Mouse (Mus musculus) midbrain, embryonic 12.5 days (tissue): Measurements from ENCODE around the gene Tmem104. TPM values are rescaled to one million over a fixed set of nuclear protein-coding genes. Genes with fewer than 3 reads are reported as not detected.

Experiments
- ATAC-seq: fragments of 200-750 bp; cut with Nextera tagmentation; 2 replicates; pipeline ENCODE4 v1.8.0; 2017; ENCODE audit warnings: low read depth, moderate TSS enrichment, moderate library complexity; ENCODE audit not compliant: low FRiP score
- H3K27ac ChIP-seq: fragments of 300-500 bp; sonication (generic); replicated peaks from 2 replicates; pipeline ENCODE4 v1.5.1; 2016; ENCODE audit warnings: mild to moderate bottlenecking
- H3K27me3 ChIP-seq: fragments of 300-500 bp; sonication (generic); 2 replicates; pipeline ENCODE4 v1.6.1; 2016; ENCODE audit warnings: mild to moderate bottlenecking
- H3K36me3 ChIP-seq: fragments of 300-500 bp; sonication (generic); 2 replicates; pipeline ENCODE4 v1.6.1; 2016
- H3K4me1 ChIP-seq: fragments of 300-500 bp; sonication (generic); 2 replicates; pipeline ENCODE4 v1.6.1; 2016
- H3K4me2 ChIP-seq: fragments of 300-500 bp; sonication (generic); replicated peaks from 2 replicates; pipeline ENCODE4 v1.6.1; 2016; ENCODE audit warnings: mild to moderate bottlenecking, moderate library complexity
- H3K4me3 ChIP-seq: fragments of 300-500 bp; sonication (generic); 2 replicates; pipeline ENCODE4 v1.5.1; 2016; ENCODE audit warnings: mild to moderate bottlenecking
- H3K9ac ChIP-seq: fragments of 300-500 bp; sonication (generic); replicated peaks from 2 replicates; pipeline ENCODE4 v1.6.1; 2016; ENCODE audit warnings: mild to moderate bottlenecking, moderate library complexity
- H3K9me3 ChIP-seq: fragments of 300-500 bp; sonication (generic); 2 replicates; pipeline ENCODE4 v1.6.1; 2016; ENCODE audit warnings: mild to moderate bottlenecking
- WGBS: fragments of 180-500 bp; shearing (Covaris S2); methylation state at CpG from one replicate; pipeline ENCODE4 v1.1.7; 2016; 5-methylcytosine and 5-hydroxymethylcytosine counted together
- polyA plus RNA-seq: library from polyadenylated mRNA; unstranded; fragments of >200 nt; fragmentation: Nextera tagmentation; extraction: Ambion mirVana; gene quantifications from 2 replicates; pipeline ENCODE4 v1.2.1, GENCODE M21; 2016

Gene Tmem104
- polyA plus RNA-seq, 1 experiment from 2014 or later: 9.2 TPM

DNA sequence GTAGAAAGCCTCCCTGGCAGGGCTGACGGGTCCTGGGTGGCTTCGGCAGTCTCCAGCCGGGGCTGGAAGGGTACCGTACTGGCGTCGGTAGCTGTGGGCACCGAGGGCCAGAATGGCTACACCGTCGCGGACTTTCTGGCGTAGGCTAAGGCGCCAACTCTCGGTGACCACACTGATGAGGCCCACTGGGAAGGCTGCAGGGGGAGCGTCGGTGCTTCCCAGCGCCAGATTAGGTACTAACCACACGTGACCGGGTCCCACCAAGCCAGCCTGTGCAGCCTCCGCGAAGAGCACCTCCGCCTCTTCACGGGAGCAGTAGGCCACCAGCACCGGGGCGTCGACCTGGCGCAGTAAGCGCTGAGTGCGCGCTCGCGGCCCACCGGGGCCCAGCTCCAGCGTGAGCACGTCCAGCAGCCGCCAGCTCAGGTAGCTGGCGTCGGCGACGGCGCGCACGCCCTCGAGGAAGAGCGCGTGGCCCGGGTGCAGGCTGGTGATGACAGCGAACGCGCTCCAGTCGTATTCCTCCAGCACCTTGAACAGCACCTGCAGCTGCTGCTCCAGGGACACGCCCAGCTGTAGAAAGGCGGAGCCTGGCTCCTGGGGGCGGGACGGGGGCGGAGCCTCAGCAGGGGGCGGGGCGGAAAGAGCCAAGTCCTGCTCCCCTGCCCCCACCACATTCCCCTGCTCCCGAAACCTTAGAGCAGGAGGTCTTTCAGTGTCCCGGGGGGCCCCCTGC, 70.7 kb downstream of the Tmem104 start:
- H3K4me3 ChIP-seq: peak overlapping the region; percentile 23
- peaks cover 5% of the 10 kb centered on the region for H3K4me1 ChIP-seq
- no peak overlapping the region for H3K9ac ChIP-seq
- peaks cover 100% of the 10 kb centered on the region for H3K27me3 ChIP-seq
- 15% methylated on average over 59 of the region's 59 CpGs for WGBS
- H3K9me3 ChIP-seq: no peaks in the 10 kb centered on the region
- no peak overlapping the region for H3K27ac ChIP-seq
- no peaks in the 10 kb centered on the region for H3K36me3 ChIP-seq
- H3K4me2 ChIP-seq: peak overlapping the region; percentile 35
- ATAC-seq: no peak

DNA sequence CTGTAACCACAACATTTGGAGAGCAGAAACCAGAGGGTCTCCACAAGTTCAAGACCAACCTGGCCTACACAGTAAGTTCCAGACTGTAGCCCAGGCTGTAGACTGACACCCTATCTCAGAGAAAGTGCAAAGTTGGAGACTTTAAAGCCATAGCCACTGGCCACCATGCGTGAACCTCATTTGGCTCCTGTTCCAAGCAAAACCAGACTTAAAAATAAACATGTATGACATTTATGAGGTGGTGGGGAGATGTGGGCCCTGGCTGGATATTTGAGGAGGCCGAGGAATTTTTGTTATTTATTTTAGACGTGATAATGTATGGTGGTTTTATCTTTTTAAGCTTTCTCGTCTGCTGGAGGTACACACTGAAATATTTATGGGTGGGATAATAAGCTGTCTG, 71.8 kb downstream of the Tmem104 start:
- H3K9me3 ChIP-seq: no peaks in the 10 kb centered on the region
- H3K9ac ChIP-seq: no peak overlapping the region
- 81% methylated on average over 4 of the region's 4 CpGs for WGBS
- H3K4me1 ChIP-seq: peaks cover 5% of the 10 kb centered on the region
- H3K4me3 ChIP-seq: no peak overlapping the region
- no peak overlapping the region for H3K27ac ChIP-seq
- H3K36me3 ChIP-seq: no peaks in the 10 kb centered on the region
- ATAC-seq: no peak
- H3K27me3 ChIP-seq: peaks cover 100% of the 10 kb centered on the region
- H3K4me2 ChIP-seq: no peak overlapping the region

DNA sequence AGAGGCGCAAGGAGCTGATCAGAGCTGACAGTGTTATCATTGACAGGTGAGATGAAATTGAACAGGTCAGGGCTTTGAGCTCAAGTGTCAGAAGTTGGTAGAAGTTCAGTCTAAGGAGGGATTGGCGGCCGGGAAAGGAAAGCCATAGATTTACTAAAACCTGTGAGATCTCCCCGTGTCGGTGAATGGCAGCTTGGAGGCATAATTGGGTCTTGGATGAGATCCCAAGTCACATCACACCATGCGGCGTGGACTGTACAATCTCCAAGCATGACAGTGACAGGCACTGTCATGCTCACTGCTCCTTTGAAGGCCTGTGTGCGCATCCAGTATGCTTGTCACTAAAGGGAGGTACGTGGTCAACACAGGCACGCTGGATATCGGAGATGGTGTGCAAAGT, 75.7 kb downstream of the Tmem104 start:
- peaks cover 100% of the 10 kb centered on the region for H3K27me3 ChIP-seq
- no peak overlapping the region for H3K9ac ChIP-seq
- WGBS: 86% methylated on average over 11 of the region's 11 CpGs
- peaks cover 29% of the 10 kb centered on the region for H3K4me1 ChIP-seq
- no peak overlapping the region for H3K4me3 ChIP-seq
- no peaks in the 10 kb centered on the region for H3K9me3 ChIP-seq
- H3K4me2 ChIP-seq: no peak overlapping the region
- no peak for ATAC-seq
- H3K36me3 ChIP-seq: no peaks in the 10 kb centered on the region
- H3K27ac ChIP-seq: no peak overlapping the region

DNA sequence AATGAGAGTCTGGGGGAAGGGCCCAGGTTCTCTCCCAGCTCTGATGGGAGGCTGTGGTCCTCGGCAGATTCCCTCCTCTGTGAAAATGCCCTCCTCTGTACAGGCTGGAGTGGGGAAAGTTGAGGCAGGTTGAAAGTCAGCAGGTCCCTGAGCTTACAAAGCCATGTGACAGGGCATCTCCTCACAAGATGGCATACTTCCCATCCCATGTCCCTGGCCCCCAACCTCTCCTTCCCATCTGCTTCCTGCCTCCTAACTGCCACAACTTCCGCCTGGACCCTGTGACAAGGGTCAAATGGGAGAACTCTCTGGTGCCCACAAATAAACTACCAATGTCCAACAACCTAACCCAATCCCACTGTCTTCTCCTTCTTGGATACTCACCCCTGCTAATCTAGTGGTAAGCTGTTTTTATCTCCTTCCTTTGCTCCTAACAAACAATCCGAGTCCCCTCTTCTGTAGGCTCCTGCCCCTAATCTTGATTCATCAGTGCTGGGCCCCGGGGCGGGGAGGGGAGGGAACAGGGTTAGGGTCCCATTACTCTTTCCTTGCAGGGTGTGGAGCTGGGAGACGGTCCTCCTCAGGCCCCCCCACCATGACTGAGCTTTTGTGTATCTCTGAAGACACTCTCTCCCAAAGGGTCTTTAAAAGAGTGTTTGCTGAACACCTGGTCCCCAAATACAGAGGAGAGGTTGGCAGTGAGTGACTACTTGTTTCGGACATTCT, 77.0 kb downstream of the Tmem104 start:
- ATAC-seq: no peak
- Histone ChIP-seq H3K4me1 (peaks cover 25% of the 10 kb centered on the region), H3K4me2 (no peak overlapping the region), H3K9ac (no peak overlapping the region), H3K36me3 (peaks cover 9% of the 10 kb centered on the region), H3K4me3 (no peak overlapping the region), H3K9me3 (no peaks in the 10 kb centered on the region), H3K27me3 (peaks cover 100% of the 10 kb centered on the region), H3K27ac (no peak overlapping the region)
- 63% methylated on average over 7 of the region's 7 CpGs for WGBS

DNA sequence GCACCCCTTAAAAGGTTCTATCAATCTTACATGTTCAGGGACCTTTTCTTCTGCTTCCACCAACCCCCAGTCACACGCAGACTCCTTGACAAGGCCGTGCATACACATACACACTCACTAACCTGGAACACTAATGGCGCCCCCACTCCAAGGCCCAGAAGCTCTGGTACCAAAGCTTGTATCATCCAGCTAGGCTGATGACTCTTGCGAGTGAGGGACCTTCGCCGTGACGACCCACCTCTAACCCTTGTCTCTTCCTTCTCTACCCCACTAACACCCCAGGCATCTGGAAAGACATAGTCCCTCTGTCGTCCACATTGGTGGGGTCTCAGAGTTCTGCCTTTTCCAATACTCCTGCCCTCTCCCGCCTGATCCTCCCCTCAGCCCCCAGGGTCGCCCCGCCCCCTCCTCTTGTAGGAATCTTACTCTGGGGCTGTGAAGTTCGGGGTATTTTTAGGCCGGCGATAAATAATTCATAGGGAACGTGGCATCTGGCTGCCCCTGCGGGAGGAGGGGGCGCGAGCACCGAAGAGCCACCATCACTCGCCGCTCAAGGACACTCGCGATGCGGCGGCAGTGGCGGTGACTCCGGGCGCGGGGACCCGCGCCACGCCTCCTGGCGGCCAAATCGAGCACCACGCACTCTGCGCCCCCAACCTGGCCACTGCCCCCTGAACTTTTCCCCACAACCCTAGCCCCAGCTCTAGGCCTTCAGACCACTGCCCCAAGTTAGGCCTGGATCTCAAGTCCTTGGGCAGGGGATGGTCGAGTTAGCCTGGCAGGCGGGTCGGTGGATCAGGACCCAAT, 77.8 kb downstream of the Tmem104 start:
- WGBS: 7% methylated on average over 36 of the region's 39 CpGs
- H3K4me3 ChIP-seq: peak overlapping the region; percentile 26
- H3K36me3 ChIP-seq: peaks cover 13% of the 10 kb centered on the region
- H3K27me3 ChIP-seq: peaks cover 97% of the 10 kb centered on the region
- H3K27ac ChIP-seq: no peak overlapping the region
- peaks cover 27% of the 10 kb centered on the region for H3K4me1 ChIP-seq
- ATAC-seq: peak; percentile 64
- 0 out of 2 replicates have a peak overlapping the region, but pooled peaks have one; percentile 4 for H3K9ac ChIP-seq
- H3K9me3 ChIP-seq: no peaks in the 10 kb centered on the region
- H3K4me2 ChIP-seq: peak overlapping the region; percentile 48

DNA sequence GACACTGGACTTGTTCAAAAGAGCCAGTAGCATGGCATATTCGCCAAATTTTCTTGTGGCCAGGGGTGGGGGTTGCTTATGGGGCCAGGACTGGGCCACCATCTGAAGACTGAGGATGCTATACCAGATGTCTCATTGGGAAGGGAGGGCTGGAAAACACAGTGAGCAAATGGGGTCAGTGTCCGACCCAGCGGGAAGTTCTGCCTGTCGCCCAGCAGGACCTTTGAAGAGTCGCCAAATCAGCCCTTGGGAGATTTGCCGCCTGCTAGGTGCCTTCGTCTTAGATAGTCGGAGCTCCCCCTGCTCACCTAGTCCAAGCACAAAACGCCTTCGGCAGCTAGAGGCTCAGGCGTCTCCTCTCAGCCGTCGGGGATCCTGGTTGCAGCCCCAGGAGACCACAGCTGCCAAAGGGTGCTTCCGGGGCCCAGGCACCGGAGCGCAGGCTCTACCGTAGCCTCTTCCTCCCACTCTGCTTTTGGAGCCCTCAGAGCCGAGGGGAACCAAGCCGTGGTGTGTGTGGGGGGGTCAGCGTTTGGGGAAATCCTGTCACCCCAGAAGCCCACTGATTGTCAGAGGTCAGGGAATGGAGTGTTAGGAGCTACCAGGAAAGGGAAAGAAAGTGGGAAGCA, 78.6 kb downstream of the Tmem104 start:
- Histone ChIP-seq H3K4me1 (peaks cover 30% of the 10 kb centered on the region), H3K27me3 (peaks cover 88% of the 10 kb centered on the region), H3K9ac (no peak overlapping the region), H3K4me3 (peak overlapping the region; percentile 31; the same call in 1 of the 2 replicates), H3K4me2 (peak overlapping the region; percentile 53; the same call in 1 of the 2 replicates), H3K9me3 (no peaks in the 10 kb centered on the region), H3K36me3 (peaks cover 13% of the 10 kb centered on the region), H3K27ac (no peak overlapping the region)
- no peak for ATAC-seq
- WGBS: 4% methylated on average over 20 of the region's 20 CpGs

DNA sequence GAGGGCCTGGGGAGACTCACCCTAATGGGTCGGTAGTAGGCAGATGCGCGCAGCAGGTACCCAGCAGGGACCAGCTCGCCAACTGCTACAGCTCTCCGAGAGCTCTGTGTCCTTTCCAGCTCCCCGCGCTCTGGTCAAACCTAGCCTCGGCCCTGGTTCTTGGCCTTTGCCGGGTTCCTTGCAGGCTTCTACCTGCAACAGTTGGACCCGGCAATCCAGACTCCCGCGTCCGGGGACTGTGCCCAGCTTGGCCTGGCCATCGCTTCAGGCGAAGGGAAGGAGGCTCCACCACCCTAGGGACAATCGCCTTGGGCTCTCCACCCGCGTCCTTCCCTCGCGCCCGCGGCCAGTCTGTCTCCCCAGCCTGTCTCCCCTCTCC, 79.1 kb downstream of the Tmem104 start:
- peak overlapping the region; percentile 53 for H3K4me2 ChIP-seq
- H3K27ac ChIP-seq: no peak overlapping the region
- no peaks in the 10 kb centered on the region for H3K9me3 ChIP-seq
- no peak for ATAC-seq
- H3K4me3 ChIP-seq: peak overlapping the region; percentile 31
- peaks cover 83% of the 10 kb centered on the region for H3K27me3 ChIP-seq
- peaks cover 30% of the 10 kb centered on the region for H3K4me1 ChIP-seq
- H3K36me3 ChIP-seq: peaks cover 13% of the 10 kb centered on the region
- WGBS: 1% methylated on average over 20 of the region's 22 CpGs
- H3K9ac ChIP-seq: no peak overlapping the region

DNA sequence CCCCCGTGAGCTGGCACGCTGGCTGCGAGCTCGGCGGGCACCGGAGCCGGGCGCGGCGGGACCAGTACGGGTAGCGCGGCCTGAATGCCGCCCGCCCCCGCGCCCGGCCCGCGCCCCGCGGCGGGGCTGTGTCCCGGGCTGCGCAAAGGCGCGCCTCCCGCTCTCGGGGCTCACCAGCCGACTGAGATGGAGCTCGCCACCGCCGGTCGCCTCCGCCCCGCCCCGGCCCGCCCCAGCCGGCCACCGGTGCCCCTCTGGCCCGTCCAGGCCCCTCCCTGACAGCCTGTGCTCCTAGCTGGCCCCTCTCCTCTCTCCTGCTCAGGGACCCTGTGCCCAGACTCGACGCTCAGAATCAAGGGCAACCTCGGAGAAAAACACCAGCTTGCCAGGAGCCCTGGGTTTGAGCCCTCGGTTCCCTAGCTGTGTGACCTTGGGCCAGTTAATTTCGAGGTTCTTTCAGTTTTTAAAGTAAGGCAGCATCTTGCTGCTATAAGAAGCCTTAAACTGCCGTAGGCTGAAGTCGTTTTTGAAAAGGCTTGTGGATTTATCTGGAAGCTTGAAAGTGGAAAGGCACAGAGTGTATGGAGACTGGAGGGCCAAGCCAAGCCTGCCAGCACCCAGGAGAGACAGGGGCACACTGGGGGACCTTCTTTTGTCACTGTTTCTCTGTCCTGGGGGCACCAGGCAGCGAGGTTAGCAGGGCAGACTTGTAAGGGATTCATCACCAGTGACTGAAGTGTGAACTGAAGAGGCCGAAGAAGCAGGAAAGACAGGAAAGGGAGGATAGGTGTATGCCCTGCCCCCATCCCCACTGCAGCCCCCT, 80.0 kb downstream of the Tmem104 start, which contains the start of gene Grin2c:
Gene Grin2c (minus strand): TSS at position 183 of the 823 bp plus-strand sequence.
- 0 out of 2 replicates have a peak within 1 kb of the TSS, but pooled peaks have one; percentile 21 for H3K9ac ChIP-seq
- no peak within 1 kb of the TSS for H3K27ac ChIP-seq
- H3K27me3 ChIP-seq: peaks cover 74% of the 10 kb centered on the region
- H3K36me3 ChIP-seq: peaks cover 13% of the 10 kb centered on the region
- peaks cover 30% of the 10 kb centered on the region for H3K4me1 ChIP-seq
- peak within 1 kb of the TSS; percentile 53 for H3K4me2 ChIP-seq
- no peaks in the 10 kb centered on the region for H3K9me3 ChIP-seq
- peak within 1 kb of the TSS; percentile 31 for H3K4me3 ChIP-seq
- WGBS: 6% methylated on average over 37 of the region's 50 CpGs
- no peak for ATAC-seq

DNA sequence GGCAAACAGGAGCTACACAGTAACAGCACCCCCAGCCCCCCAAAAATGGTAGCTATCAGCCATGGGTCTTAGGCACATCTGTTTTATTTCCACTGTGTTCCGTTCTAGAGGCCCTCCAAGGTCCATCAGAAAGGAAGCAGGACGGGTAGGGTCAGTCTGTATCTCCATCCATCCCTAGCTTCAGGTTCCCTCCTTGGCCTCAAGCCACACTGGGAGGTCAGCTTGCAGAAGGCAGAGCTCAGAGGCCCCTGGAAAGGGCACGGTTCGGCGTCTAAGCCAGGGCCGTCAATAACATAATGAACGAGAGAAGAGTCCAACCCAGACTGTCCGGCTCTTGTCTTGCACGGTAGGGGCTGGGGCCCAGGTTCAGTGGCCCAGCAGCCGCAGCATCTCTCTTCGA, 80.7 kb downstream of the Tmem104 start:
- H3K4me2 ChIP-seq: no peak overlapping the region
- H3K9me3 ChIP-seq: no peaks in the 10 kb centered on the region
- peaks cover 13% of the 10 kb centered on the region for H3K36me3 ChIP-seq
- H3K27ac ChIP-seq: no peak overlapping the region
- 76% methylated on average over 11 of the region's 11 CpGs for whole genome bisulfite sequencing
- H3K4me3 ChIP-seq: no peak overlapping the region
- no peak overlapping the region for H3K9ac ChIP-seq
- peaks cover 68% of the 10 kb centered on the region for H3K27me3 ChIP-seq
- H3K4me1 ChIP-seq: peaks cover 30% of the 10 kb centered on the region
- no peak for ATAC-seq

DNA sequence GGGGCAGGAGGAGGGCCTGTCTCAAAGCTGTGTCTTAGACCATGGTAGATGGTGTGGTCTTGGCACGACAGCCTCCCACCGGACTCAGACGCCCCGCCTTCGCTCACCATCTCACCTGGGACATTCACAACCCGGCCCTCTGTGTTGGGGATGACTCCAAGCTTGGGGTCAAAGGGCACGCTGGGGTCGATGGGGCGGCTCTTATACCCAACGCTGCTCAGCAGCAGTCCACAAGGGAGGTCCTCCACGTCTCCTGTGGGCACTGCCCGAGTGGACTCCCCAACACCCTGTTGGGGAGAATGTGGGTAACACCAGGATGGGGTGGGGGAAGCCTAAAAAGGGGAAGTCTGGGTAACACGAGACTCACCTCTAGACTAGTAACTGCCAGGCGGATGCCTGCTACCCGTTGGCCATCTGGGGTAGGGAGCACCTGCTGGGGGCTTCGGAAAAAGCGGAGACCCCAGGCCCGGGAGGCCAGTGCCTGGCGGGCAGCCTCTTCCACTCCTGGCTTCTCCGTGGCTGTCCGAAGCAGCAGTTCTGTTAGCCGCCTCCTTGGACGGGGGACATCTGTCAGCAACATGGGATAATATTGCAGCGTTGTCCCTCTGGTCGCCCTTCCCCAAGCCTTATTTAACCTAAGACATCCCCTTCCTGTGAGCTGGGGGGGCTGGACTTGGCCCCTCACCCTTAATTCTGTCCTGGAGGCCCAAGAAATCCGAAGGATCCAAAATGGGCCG, 82.2 kb downstream of the Tmem104 start:
- Histone ChIP-seq H3K27me3 (peaks cover 52% of the 10 kb centered on the region), H3K27ac (no peak overlapping the region), H3K4me2 (no peak overlapping the region), H3K9me3 (no peaks in the 10 kb centered on the region), H3K4me1 (peaks cover 30% of the 10 kb centered on the region), H3K36me3 (peaks cover 13% of the 10 kb centered on the region), H3K4me3 (no peak overlapping the region), H3K9ac (no peak overlapping the region)
- no peak for ATAC-seq
- 91% methylated on average over 27 of the region's 27 CpGs for WGBS
